Mouse (Mus musculus) liver, embryonic 12.5 days (tissue): Measurements from ENCODE around the gene Tomm40l. TPM values are rescaled to one million over a fixed set of nuclear protein-coding genes. Genes with fewer than 3 reads are reported as not detected.

Source experiments
- ATAC-seq: fragments of 200-750 bp; cut with Nextera tagmentation; 2 replicates; pipeline ENCODE4 v1.8.0; 2017; ENCODE audit warnings: moderate number of reproducible peaks, mild to moderate bottlenecking, moderate library complexity
- H3K27ac ChIP-seq: fragments of 300-500 bp; sonication (generic); 2 replicates; pipeline ENCODE4 v1.5.1; 2016; ENCODE audit warnings: mild to moderate bottlenecking
- H3K27me3 ChIP-seq: fragments of 300-500 bp; sonication (generic); replicated peaks from 2 replicates; pipeline ENCODE4 v1.6.1; 2016; ENCODE audit warnings: mild to moderate bottlenecking, moderate library complexity
- H3K36me3 ChIP-seq: fragments of 300-500 bp; sonication (generic); 2 replicates; pipeline ENCODE4 v1.6.1; 2016; ENCODE audit warnings: mild to moderate bottlenecking, moderate library complexity
- H3K4me1 ChIP-seq: fragments of 300-500 bp; sonication (generic); 2 replicates; pipeline ENCODE4 v1.6.1; 2016
- H3K4me2 ChIP-seq: fragments of 300-500 bp; sonication (generic); 2 replicates; pipeline ENCODE4 v1.6.1; 2016; ENCODE audit warnings: mild to moderate bottlenecking, moderate library complexity
- H3K4me3 ChIP-seq: fragments of 300-500 bp; sonication (generic); 2 replicates; pipeline ENCODE4 v1.5.1; 2016; ENCODE audit warnings: mild to moderate bottlenecking, moderate library complexity
- H3K9ac ChIP-seq: fragments of 300-500 bp; sonication (generic); 2 replicates; pipeline ENCODE4 v1.6.1; 2016; ENCODE audit warnings: mild to moderate bottlenecking, moderate library complexity
- H3K9me3 ChIP-seq: fragments of 300-500 bp; sonication (generic); replicated peaks from 2 replicates; pipeline ENCODE4 v1.6.1; 2016; ENCODE audit warnings: mild to moderate bottlenecking, moderate library complexity
- WGBS: fragments of 180-500 bp; shearing (Covaris S2); methylation state at CpG from one replicate; pipeline ENCODE4 v1.1.7; 2016; ENCODE audit not compliant: insufficient replicate concordance; 5-methylcytosine and 5-hydroxymethylcytosine counted together
- polyA plus RNA-seq: library from polyadenylated mRNA; unstranded; fragments of >200 nt; fragmentation: Nextera tagmentation; extraction: Ambion mirVana; gene quantifications from 2 replicates; pipeline ENCODE4 v1.2.1, GENCODE M21; 2016

Gene Tomm40l
- polyA plus RNA-seq, 1 experiment from 2014 or later = 21.9 TPM

- H3K4me3 ChIP-seq = no peak overlapping the region
- ATAC-seq = no peak
Measured at GRCm38 (mm10) chr1:171262594-171263130, 40.3 kb upstream of the Tomm40l start.

GRCm38 (mm10) chr1:171260316-171260715 lies 38.0 kb upstream of the Tomm40l start:
- ATAC-seq = no peak
- 29% methylated on average over 3 of the region's 3 CpGs for WGBS
- Histone ChIP-seq H3K27me3 (peaks cover 63% of the 10 kb centered on the region), H3K9ac (no peak overlapping the region), H3K4me1 (peaks cover 34% of the 10 kb centered on the region), H3K4me3 (no peak overlapping the region), H3K27ac (no peak overlapping the region), H3K4me2 (no peak overlapping the region), H3K36me3 (no peaks in the 10 kb centered on the region), H3K9me3 (no peaks in the 10 kb centered on the region)

More at GRCm38 (mm10) chr1:171262594-171263130, 40.3 kb upstream of the Tomm40l start:
- peaks cover 55% of the 10 kb centered on the region for H3K27me3 ChIP-seq
- peaks cover 47% of the 10 kb centered on the region for H3K4me1 ChIP-seq
- peak overlapping the region; percentile 15 for H3K4me2 ChIP-seq
- H3K9me3 ChIP-seq = no peaks in the 10 kb centered on the region
- H3K9ac ChIP-seq = no peak overlapping the region
- 2% methylated on average over 8 of the region's 8 CpGs for WGBS
- peak overlapping the region; percentile 6; the same call in 1 of the 2 replicates for H3K27ac ChIP-seq
- H3K36me3 ChIP-seq = no peaks in the 10 kb centered on the region

- ATAC-seq = no peak
- 0 out of 2 replicates have a peak overlapping the region, but pooled peaks have one; percentile 18 for H3K9ac ChIP-seq
- no peaks in the 10 kb centered on the region for H3K36me3 ChIP-seq
- H3K27me3 ChIP-seq = peaks cover 66% of the 10 kb centered on the region
- peak overlapping the region; percentile 50 for H3K4me2 ChIP-seq
- 51% methylated on average over 17 of the region's 17 CpGs for WGBS
- peaks cover 34% of the 10 kb centered on the region for H3K4me1 ChIP-seq
- no peaks in the 10 kb centered on the region for H3K9me3 ChIP-seq
- 0 out of 2 replicates have a peak overlapping the region, but pooled peaks have one; percentile 8 for H3K4me3 ChIP-seq
- H3K27ac ChIP-seq = no peak overlapping the region
Measured at GRCm38 (mm10) chr1:171258921-171259320, 36.6 kb upstream of the Tomm40l start.

GRCm38 (mm10) chr1:171257781-171258180 lies 35.5 kb upstream of the Tomm40l start:
- peaks cover 65% of the 10 kb centered on the region for H3K27me3 ChIP-seq
- H3K9ac ChIP-seq = no peak overlapping the region
- no peak overlapping the region for H3K27ac ChIP-seq
- no peak overlapping the region for H3K4me3 ChIP-seq
- H3K4me2 ChIP-seq = no peak overlapping the region
- 62% methylated on average over 9 of the region's 9 CpGs for WGBS
- H3K36me3 ChIP-seq = no peaks in the 10 kb centered on the region
- no peak for ATAC-seq
- no peaks in the 10 kb centered on the region for H3K9me3 ChIP-seq
- H3K4me1 ChIP-seq = peaks cover 33% of the 10 kb centered on the region

DNA sequence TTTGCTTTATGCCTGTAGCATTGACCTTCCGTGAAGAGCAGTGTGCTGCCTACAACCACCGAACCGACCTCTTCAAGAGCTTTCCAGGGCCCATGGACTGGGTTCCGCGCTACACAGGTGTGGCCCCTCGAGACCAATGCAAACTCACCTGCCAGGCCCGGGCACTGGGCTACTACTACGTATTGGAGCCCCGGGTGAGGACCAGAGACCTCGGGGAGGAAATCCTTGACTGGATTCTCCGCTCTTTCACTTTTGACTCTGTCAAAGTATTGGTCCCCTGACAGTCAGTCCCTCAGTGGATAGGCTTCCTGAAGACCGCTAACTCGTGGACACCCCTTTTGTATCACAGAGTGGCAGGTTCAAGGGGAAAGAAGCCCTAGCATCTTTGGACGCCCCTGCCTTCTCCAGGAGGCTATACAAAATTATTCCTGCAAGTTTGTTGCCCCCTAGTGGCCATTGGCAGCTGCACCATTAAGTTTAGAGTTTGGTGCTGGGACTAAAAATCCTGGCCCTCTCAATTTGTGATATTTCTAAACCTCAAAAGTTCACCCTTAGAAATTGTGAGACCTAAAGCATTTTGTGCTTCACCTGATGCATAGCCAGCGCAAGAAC lies 34.7 kb upstream of the Tomm40l start:
- H3K27ac ChIP-seq = no peak overlapping the region
- WGBS = 48% methylated on average over 15 of the region's 15 CpGs
- peaks cover 65% of the 10 kb centered on the region for H3K27me3 ChIP-seq
- no peaks in the 10 kb centered on the region for H3K36me3 ChIP-seq
- H3K9ac ChIP-seq = no peak overlapping the region
- H3K4me2 ChIP-seq = peak overlapping the region; percentile 18; the same call in 1 of the 2 replicates
- peaks cover 33% of the 10 kb centered on the region for H3K4me1 ChIP-seq
- no peak overlapping the region for H3K4me3 ChIP-seq
- no peak for ATAC-seq
- H3K9me3 ChIP-seq = no peaks in the 10 kb centered on the region

GRCm38 (mm10) chr1:171256095-171256818 lies 33.9 kb upstream of the Tomm40l start:
- Histone ChIP-seq H3K9ac (no peak overlapping the region), H3K27ac (no peak overlapping the region), H3K4me3 (no peak overlapping the region), H3K4me1 (peaks cover 38% of the 10 kb centered on the region), H3K27me3 (peaks cover 66% of the 10 kb centered on the region), H3K36me3 (no peaks in the 10 kb centered on the region), H3K9me3 (no peaks in the 10 kb centered on the region), H3K4me2 (no peak overlapping the region)
- no peak for ATAC-seq
- WGBS = 75% methylated on average over 24 of the region's 24 CpGs

DNA sequence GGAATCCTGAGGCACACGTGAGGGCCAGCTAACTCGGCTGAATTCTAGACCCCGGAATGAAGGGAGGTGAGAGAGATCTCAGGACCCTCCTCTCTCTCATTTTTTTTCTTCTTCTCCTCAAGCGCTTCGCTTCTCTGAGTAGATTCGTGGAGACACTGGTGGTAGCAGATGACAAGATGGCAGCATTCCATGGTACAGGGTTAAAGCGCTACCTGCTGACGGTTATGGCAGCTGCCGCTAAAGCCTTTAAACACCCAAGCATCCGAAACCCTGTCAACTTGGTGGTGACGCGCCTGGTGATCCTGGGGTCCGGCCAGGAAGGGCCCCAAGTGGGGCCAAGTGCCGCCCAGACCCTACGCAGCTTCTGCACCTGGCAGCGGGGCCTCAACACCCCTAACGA lies 30.1 kb upstream of the Tomm40l start:
- peaks cover 39% of the 10 kb centered on the region for H3K4me1 ChIP-seq
- H3K36me3 ChIP-seq = no peaks in the 10 kb centered on the region
- no peak overlapping the region for H3K4me2 ChIP-seq
- no peak overlapping the region for H3K4me3 ChIP-seq
- WGBS = 62% methylated on average over 17 of the region's 17 CpGs
- peaks cover 61% of the 10 kb centered on the region for H3K27me3 ChIP-seq
- no peak for ATAC-seq
- H3K9ac ChIP-seq = no peak overlapping the region; the same call in 1 of the 2 replicates
- no peaks in the 10 kb centered on the region for H3K9me3 ChIP-seq
- H3K27ac ChIP-seq = no peak overlapping the region

DNA sequence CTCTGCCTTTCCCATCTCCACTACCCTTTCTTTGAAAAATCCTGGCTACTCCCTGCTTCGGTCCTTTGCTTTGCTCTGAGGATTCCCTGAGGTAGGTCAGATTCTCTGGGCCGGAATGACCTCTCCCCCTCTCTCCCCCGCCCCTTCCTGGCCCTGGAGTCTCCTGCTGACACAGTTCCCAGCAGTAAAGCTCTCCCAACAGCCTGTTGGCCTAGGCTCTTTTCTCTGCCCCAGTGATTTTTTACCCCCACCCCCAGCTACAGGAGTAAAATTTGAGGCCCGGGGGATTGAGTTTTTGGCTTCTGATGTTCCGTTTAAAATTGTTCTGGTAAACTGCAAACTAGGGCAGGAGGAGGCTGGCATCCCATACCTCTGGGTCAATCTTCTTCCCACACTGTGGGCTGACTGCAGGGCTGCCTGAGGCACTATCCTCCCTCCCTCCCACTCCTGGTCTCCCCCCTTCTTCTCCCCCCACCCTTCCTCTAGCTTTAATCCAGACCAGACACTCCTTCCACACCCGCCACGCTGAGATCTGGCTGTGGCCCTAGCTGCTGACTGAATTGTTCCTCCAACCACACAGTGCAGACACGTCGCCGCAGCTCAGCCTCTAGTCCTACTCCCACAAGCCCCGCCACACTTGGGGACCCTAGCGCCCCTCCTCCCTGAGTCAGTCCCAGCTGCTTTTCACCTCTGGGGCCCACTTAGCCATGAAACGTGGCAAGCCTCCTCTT lies 29.4 kb upstream of the Tomm40l start:
- Histone ChIP-seq H3K27ac (no peak overlapping the region), H3K9ac (no peak overlapping the region; the same call in 1 of the 2 replicates), H3K4me1 (peaks cover 39% of the 10 kb centered on the region), H3K36me3 (no peaks in the 10 kb centered on the region), H3K27me3 (peaks cover 61% of the 10 kb centered on the region), H3K4me3 (no peak overlapping the region), H3K9me3 (no peaks in the 10 kb centered on the region), H3K4me2 (peak overlapping the region; percentile 37)
- ATAC-seq = no peak
- WGBS = 16% methylated on average over 13 of the region's 13 CpGs

- no peak within 1 kb of the TSS; the same call in 1 of the 2 replicates for H3K9ac ChIP-seq
Measured at GRCm38 (mm10) chr1:171250680-171251593, 28.6 kb upstream of the Tomm40l start, which contains the start of gene Ndufs2. Gene Ndufs2 (minus strand): TSS chr1:171251388.

DNA sequence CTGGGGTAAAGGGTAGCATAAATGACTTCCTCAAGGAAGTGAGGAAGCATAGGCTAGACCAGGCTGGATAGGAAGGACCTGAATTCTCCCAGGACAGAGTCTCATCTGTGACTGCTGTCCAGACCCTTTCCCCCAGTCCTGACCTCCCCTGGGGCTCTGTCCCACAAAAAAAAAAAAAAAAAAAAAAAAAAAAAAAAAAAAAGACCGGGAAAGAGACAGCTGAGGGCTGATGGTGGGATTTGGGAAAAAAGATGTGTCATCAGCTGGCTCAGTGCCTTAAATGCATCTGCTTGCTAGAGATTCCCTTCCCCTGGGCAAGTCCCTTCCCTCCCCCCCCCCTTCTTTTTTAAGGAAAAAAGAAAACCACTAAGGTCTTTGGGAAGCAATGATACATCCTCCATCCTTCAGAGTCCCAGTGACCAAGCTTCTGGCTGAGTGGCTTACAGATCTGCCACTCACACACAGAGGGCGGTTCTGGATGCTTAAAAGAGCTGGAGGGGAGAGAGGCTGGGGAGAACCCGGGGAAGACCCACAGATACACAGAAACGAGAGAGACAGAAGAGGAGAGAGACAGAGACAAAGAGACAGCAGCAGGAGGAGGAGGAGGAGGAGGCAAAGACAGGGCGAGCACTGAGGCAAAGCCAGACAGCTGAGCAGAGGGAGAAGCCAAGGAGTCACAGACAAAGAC lies 27.7 kb upstream of the Tomm40l start, which contains the start of gene Adamts4:
Gene Adamts4 (plus strand): TSS at position 509 of the 688 bp plus-strand sequence.
- H3K27ac ChIP-seq = no peak within 1 kb of the TSS; the same call in 1 of the 2 replicates
- peak within 1 kb of the TSS; percentile 37 for H3K4me2 ChIP-seq
- H3K9me3 ChIP-seq = no peaks in the 10 kb centered on the region
- H3K4me1 ChIP-seq = peaks cover 53% of the 10 kb centered on the region
- H3K27me3 ChIP-seq = peaks cover 54% of the 10 kb centered on the region
- H3K36me3 ChIP-seq = peaks cover 9% of the 10 kb centered on the region
- no peak for ATAC-seq
- H3K4me3 ChIP-seq = peak within 1 kb of the TSS; percentile 10; the same call in 1 of the 2 replicates
- no peak within 1 kb of the TSS for H3K9ac ChIP-seq
- 20% methylated on average over 5 of the region's 5 CpGs for WGBS

More at GRCm38 (mm10) chr1:171250680-171251593, 28.6 kb upstream of the Tomm40l start, which contains the start of gene Ndufs2:
- no peak for ATAC-seq
- peak within 1 kb of the TSS; percentile 37 for H3K4me2 ChIP-seq
- peaks cover 44% of the 10 kb centered on the region for H3K4me1 ChIP-seq
- H3K4me3 ChIP-seq = peak within 1 kb of the TSS; percentile 10; the same call in 1 of the 2 replicates
- 31% methylated on average over 26 of the region's 26 CpGs for WGBS
- peaks cover 54% of the 10 kb centered on the region for H3K27me3 ChIP-seq
- peaks cover under 1% of the 10 kb centered on the region; the same call in 1 of the 2 replicates for H3K36me3 ChIP-seq
- H3K9me3 ChIP-seq = no peaks in the 10 kb centered on the region
- no peak within 1 kb of the TSS for H3K27ac ChIP-seq
